Mouse (Mus musculus): ENCODE measurements around the gene Map3k7cl. TPM values are rescaled to one million over a fixed set of nuclear protein-coding genes. Genes with fewer than 3 reads are reported as not detected.

The Map3k7cl gene
- polyA plus RNA-seq, 2 experiments, result 1.4 to 5.8 TPM

GRCm38 (mm10) chr16:87623881-87624280 is 70.8 kb downstream of the Map3k7cl start:
- no peak overlapping the region for H3K4me3 ChIP-seq (replicated peaks; ENCODE audit: low read length)
- no peaks in the 10 kb centered on the region for H3K27me3 ChIP-seq (ENCODE audit: control insufficient read depth, insufficient read depth, low read length)
- H3K4me1 ChIP-seq (ENCODE audit: control insufficient read depth, insufficient read depth, low read length), result no peaks in the 10 kb centered on the region
- H3K9ac ChIP-seq (ENCODE audit: low read depth, low read length, severe bottlenecking), result no peak overlapping the region
- no peak for TF ChIP-seq POLR2A (IDR thresholded peaks at IDR 0.05; ENCODE audit: borderline replicate concordance, extremely low read depth, insufficient read depth, insufficient read length)
- peaks cover 4% of the 10 kb centered on the region; the same call in 1 of the 2 replicates for H3K9me3 ChIP-seq (ENCODE audit: control insufficient read depth, low read length)
- DNase-seq (ENCODE audit: low spot score), result no peak
- no peak for ATAC-seq (ENCODE audit: low FRiP score, low read depth)
- no peak overlapping the region for H3K27ac ChIP-seq (replicated peaks; ENCODE audit: low read depth, low read length)
- H3K4me2 ChIP-seq (replicated peaks; ENCODE audit: low read depth, low read length, severe bottlenecking), result no peak overlapping the region
- 81% methylated on average over 5 of the region's 5 CpGs for WGBS
- H3K36me3 ChIP-seq (ENCODE audit: control insufficient read depth, insufficient read depth, low read length), result no peaks in the 10 kb centered on the region

GRCm38 (mm10) chr16:87624937-87625336 is 71.8 kb downstream of the Map3k7cl start:
- no peak for TF ChIP-seq POLR2A (IDR thresholded peaks at IDR 0.05; ENCODE audit: borderline replicate concordance, extremely low read depth, insufficient read depth, insufficient read length)
- WGBS, result 95% methylated on average over 2 of the region's 2 CpGs
- Histone ChIP-seq H3K4me1 (ENCODE audit: control insufficient read depth, insufficient read depth, low read length) (no peaks in the 10 kb centered on the region), H3K4me2 (replicated peaks; ENCODE audit: low read depth, low read length, severe bottlenecking) (no peak overlapping the region), H3K9me3 (ENCODE audit: control insufficient read depth, low read length) (peaks cover 4% of the 10 kb centered on the region; the same call in 1 of the 2 replicates), H3K27ac (replicated peaks; ENCODE audit: low read depth, low read length) (no peak overlapping the region), H3K36me3 (ENCODE audit: control insufficient read depth, insufficient read depth, low read length) (no peaks in the 10 kb centered on the region), H3K9ac (ENCODE audit: low read depth, low read length, severe bottlenecking) (no peak overlapping the region), H3K27me3 (ENCODE audit: control insufficient read depth, insufficient read depth, low read length) (no peaks in the 10 kb centered on the region), H3K4me3 (replicated peaks; ENCODE audit: low read length) (no peak overlapping the region)
- DNase-seq (ENCODE audit: low spot score) (no peak), ATAC-seq (ENCODE audit: low FRiP score, low read depth) (no peak)

GRCm38 (mm10) chr16:87625341-87625740 is 72.2 kb downstream of the Map3k7cl start:
- Histone ChIP-seq H3K27me3 (ENCODE audit: control insufficient read depth, insufficient read depth, low read length) (no peaks in the 10 kb centered on the region), H3K36me3 (ENCODE audit: control insufficient read depth, insufficient read depth, low read length) (no peaks in the 10 kb centered on the region), H3K4me3 (replicated peaks; ENCODE audit: low read length) (no peak overlapping the region), H3K4me2 (replicated peaks; ENCODE audit: low read depth, low read length, severe bottlenecking) (no peak overlapping the region), H3K9ac (ENCODE audit: low read depth, low read length, severe bottlenecking) (no peak overlapping the region), H3K9me3 (ENCODE audit: control insufficient read depth, low read length) (peaks cover 4% of the 10 kb centered on the region; the same call in 1 of the 2 replicates), H3K27ac (replicated peaks; ENCODE audit: low read depth, low read length) (no peak overlapping the region), H3K4me1 (ENCODE audit: control insufficient read depth, insufficient read depth, low read length) (no peaks in the 10 kb centered on the region)
- ATAC-seq (ENCODE audit: low FRiP score, low read depth) (no peak), DNase-seq (ENCODE audit: low spot score) (no peak)
- WGBS, result 80% methylated on average over 3 of the region's 3 CpGs
- TF ChIP-seq POLR2A (IDR thresholded peaks at IDR 0.05; ENCODE audit: borderline replicate concordance, extremely low read depth, insufficient read depth, insufficient read length), result no peak

- Histone ChIP-seq H3K27me3 (ENCODE audit: control insufficient read depth, insufficient read depth, low read length) (no peaks in the 10 kb centered on the region), H3K36me3 (ENCODE audit: control insufficient read depth, insufficient read depth, low read length) (no peaks in the 10 kb centered on the region), H3K4me1 (ENCODE audit: control insufficient read depth, insufficient read depth, low read length) (no peaks in the 10 kb centered on the region), H3K4me2 (replicated peaks; ENCODE audit: low read depth, low read length, severe bottlenecking) (no peak overlapping the region), H3K9me3 (ENCODE audit: control insufficient read depth, low read length) (peaks cover 4% of the 10 kb centered on the region; the same call in 1 of the 2 replicates), H3K4me3 (replicated peaks; ENCODE audit: low read length) (no peak overlapping the region), H3K27ac (replicated peaks; ENCODE audit: low read depth, low read length) (no peak overlapping the region), H3K9ac (ENCODE audit: low read depth, low read length, severe bottlenecking) (no peak overlapping the region)
- ATAC-seq (ENCODE audit: low FRiP score, low read depth) (no peak), DNase-seq (ENCODE audit: low spot score) (no peak)
- no peak for TF ChIP-seq POLR2A (IDR thresholded peaks at IDR 0.05; ENCODE audit: borderline replicate concordance, extremely low read depth, insufficient read depth, insufficient read length)
- WGBS, result 92% methylated on average over 8 of the region's 8 CpGs
Measured at GRCm38 (mm10) chr16:87625816-87626215, 72.7 kb downstream of the Map3k7cl start.

- 94% methylated on average over 4 of the region's 4 CpGs for WGBS
- no peak for DNase-seq (ENCODE audit: low spot score)
- H3K36me3 ChIP-seq (ENCODE audit: control insufficient read depth, insufficient read depth, low read length), result no peaks in the 10 kb centered on the region
- no peak overlapping the region for H3K9ac ChIP-seq (ENCODE audit: low read depth, low read length, severe bottlenecking)
- H3K4me1 ChIP-seq (ENCODE audit: control insufficient read depth, insufficient read depth, low read length), result no peaks in the 10 kb centered on the region
- H3K27me3 ChIP-seq (ENCODE audit: control insufficient read depth, insufficient read depth, low read length), result no peaks in the 10 kb centered on the region
- ATAC-seq (ENCODE audit: low FRiP score, low read depth), result no peak
- TF ChIP-seq POLR2A (IDR thresholded peaks at IDR 0.05; ENCODE audit: borderline replicate concordance, extremely low read depth, insufficient read depth, insufficient read length), result no peak
- no peak overlapping the region for H3K4me3 ChIP-seq (replicated peaks; ENCODE audit: low read length)
- no peak overlapping the region for H3K27ac ChIP-seq (replicated peaks; ENCODE audit: low read depth, low read length)
- peaks cover 4% of the 10 kb centered on the region; the same call in 1 of the 2 replicates for H3K9me3 ChIP-seq (ENCODE audit: control insufficient read depth, low read length)
- no peak overlapping the region for H3K4me2 ChIP-seq (replicated peaks; ENCODE audit: low read depth, low read length, severe bottlenecking)
Measured at GRCm38 (mm10) chr16:87626696-87627095, 73.6 kb downstream of the Map3k7cl start.

- no peaks in the 10 kb centered on the region for H3K9me3 ChIP-seq (ENCODE audit: control insufficient read depth, low read length)
- no peaks in the 10 kb centered on the region for H3K36me3 ChIP-seq (ENCODE audit: control insufficient read depth, insufficient read depth, low read length)
- no peaks in the 10 kb centered on the region for H3K27me3 ChIP-seq (ENCODE audit: control insufficient read depth, insufficient read depth, low read length)
- H3K4me2 ChIP-seq (replicated peaks; ENCODE audit: low read depth, low read length, severe bottlenecking), result no peak overlapping the region
- H3K4me1 ChIP-seq (ENCODE audit: control insufficient read depth, insufficient read depth, low read length), result no peaks in the 10 kb centered on the region
- H3K27ac ChIP-seq (replicated peaks; ENCODE audit: low read depth, low read length), result no peak overlapping the region
- H3K4me3 ChIP-seq (replicated peaks; ENCODE audit: low read length), result no peak overlapping the region
- DNase-seq (ENCODE audit: low spot score) (no peak), ATAC-seq (ENCODE audit: low FRiP score, low read depth) (no peak)
- TF ChIP-seq POLR2A (IDR thresholded peaks at IDR 0.05; ENCODE audit: borderline replicate concordance, extremely low read depth, insufficient read depth, insufficient read length), result no peak
- H3K9ac ChIP-seq (ENCODE audit: low read depth, low read length, severe bottlenecking), result no peak overlapping the region
Measured at GRCm38 (mm10) chr16:87634709-87635108, 81.6 kb downstream of the Map3k7cl start.
